Mouse (Mus musculus): ENCODE results near the gene Tfeb. TPM values are rescaled to one million over a fixed set of nuclear protein-coding genes. Genes with fewer than 3 reads are reported as not detected.

Tfeb gene
- polyA plus RNA-seq, 1 experiment from 2014 or later: 5.6 TPM

- Histone ChIP-seq H3K9ac (ENCODE audit: low read length) (no peak overlapping the region), H3K36me3 (ENCODE audit: control insufficient read depth, insufficient read depth, low read length) (no peaks in the 10 kb centered on the region), H3K9me3 (ENCODE audit: control insufficient read depth, low read length) (no peaks in the 10 kb centered on the region), H3K27ac (replicated peaks; ENCODE audit: low read depth, low read length) (no peak overlapping the region), H3K4me2 (ENCODE audit: low read depth, severe bottlenecking) (no peak overlapping the region), H3K4me3 (ENCODE audit: low read depth, low read length) (no peak overlapping the region), H3K4me1 (ENCODE audit: control insufficient read depth, insufficient read depth, low read length) (peaks cover under 1% of the 10 kb centered on the region), H3K27me3 (ENCODE audit: control insufficient read depth, insufficient read depth, low read length) (no peaks in the 10 kb centered on the region)
- 78% methylated on average over 3 of the region's 3 CpGs for WGBS
- no peak for ATAC-seq (ENCODE audit: insufficient number of reproducible peaks, low FRiP score, low TSS enrichment, low read depth)
- no peak for DNase-seq (ENCODE audit: low spot score)
Measured at GRCm38 (mm10) chr17:47782486-47782885, 45.7 kb downstream of the Tfeb start.

- Histone ChIP-seq H3K36me3 (ENCODE audit: control insufficient read depth, insufficient read depth, low read length) (no peaks in the 10 kb centered on the region), H3K9ac (ENCODE audit: low read length) (no peak overlapping the region), H3K27ac (replicated peaks; ENCODE audit: low read depth, low read length) (no peak overlapping the region), H3K4me2 (ENCODE audit: low read depth, severe bottlenecking) (no peak overlapping the region), H3K4me3 (ENCODE audit: low read depth, low read length) (no peak overlapping the region), H3K27me3 (ENCODE audit: control insufficient read depth, insufficient read depth, low read length) (no peaks in the 10 kb centered on the region), H3K9me3 (ENCODE audit: control insufficient read depth, low read length) (no peaks in the 10 kb centered on the region), H3K4me1 (ENCODE audit: control insufficient read depth, insufficient read depth, low read length) (peaks cover 9% of the 10 kb centered on the region)
- 65% methylated on average over 8 of the region's 8 CpGs for WGBS
- no peak for ATAC-seq (ENCODE audit: insufficient number of reproducible peaks, low FRiP score, low TSS enrichment, low read depth)
- DNase-seq (ENCODE audit: low spot score): no peak
Measured at GRCm38 (mm10) chr17:47783445-47784223, 46.8 kb downstream of the Tfeb start.

DNA sequence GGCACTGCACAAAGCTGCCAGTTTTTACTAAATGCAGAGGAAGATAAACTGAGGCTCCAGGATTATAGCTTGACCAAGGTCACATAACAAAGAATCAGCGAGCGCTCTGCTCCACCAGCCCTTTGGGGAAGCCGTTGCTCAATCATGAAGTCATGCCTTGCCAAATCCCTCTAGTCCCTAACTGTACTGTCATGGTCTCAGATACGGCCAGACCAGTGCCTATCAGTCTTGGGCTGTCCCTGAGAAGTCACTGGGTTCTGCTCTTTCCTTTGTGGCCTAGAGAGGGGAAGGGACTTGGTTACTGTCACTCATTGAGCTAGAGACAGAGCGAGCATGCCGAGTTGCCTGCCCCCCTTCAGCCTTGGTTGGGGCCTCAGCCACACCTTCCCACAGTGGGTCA lies 47.6 kb downstream of the Tfeb start:
- Histone ChIP-seq H3K4me3 (ENCODE audit: low read depth, low read length) (no peak overlapping the region), H3K9ac (ENCODE audit: low read length) (no peak overlapping the region), H3K36me3 (ENCODE audit: control insufficient read depth, insufficient read depth, low read length) (no peaks in the 10 kb centered on the region), H3K9me3 (ENCODE audit: control insufficient read depth, low read length) (no peaks in the 10 kb centered on the region), H3K27me3 (ENCODE audit: control insufficient read depth, insufficient read depth, low read length) (no peaks in the 10 kb centered on the region), H3K27ac (replicated peaks; ENCODE audit: low read depth, low read length) (no peak overlapping the region), H3K4me1 (ENCODE audit: control insufficient read depth, insufficient read depth, low read length) (peaks cover 12% of the 10 kb centered on the region), H3K4me2 (ENCODE audit: low read depth, severe bottlenecking) (no peak overlapping the region)
- 89% methylated on average over 6 of the region's 6 CpGs for WGBS
- ATAC-seq (ENCODE audit: insufficient number of reproducible peaks, low FRiP score, low TSS enrichment, low read depth) (no peak), DNase-seq (ENCODE audit: low spot score) (no peak)

DNA sequence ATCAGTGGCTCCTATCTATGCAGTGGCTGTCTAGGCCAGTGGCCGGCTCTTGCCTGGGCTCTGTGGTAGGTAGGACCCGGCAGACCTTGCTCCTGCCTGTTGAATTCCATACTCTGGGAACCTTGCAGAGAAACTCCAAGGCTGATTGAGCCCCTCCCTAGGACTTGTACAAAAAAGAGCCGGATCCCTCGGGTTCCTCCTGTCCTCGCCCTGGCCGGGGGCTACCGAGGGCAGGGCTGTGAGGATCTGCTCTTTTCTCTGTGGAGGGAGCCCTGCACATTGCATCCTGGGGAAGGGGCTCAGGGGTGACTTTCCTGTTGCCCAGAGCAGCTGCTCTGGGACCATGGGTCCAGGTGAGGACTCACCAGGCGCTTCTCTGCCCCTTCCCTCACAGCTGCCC lies 50.8 kb downstream of the Tfeb start:
- H3K9ac ChIP-seq (ENCODE audit: low read length): peak overlapping the region; percentile 14; the same call in 1 of the 2 replicates
- H3K4me1 ChIP-seq (ENCODE audit: control insufficient read depth, insufficient read depth, low read length): peaks cover 13% of the 10 kb centered on the region
- no peaks in the 10 kb centered on the region for H3K9me3 ChIP-seq (ENCODE audit: control insufficient read depth, low read length)
- no peak overlapping the region for H3K4me3 ChIP-seq (ENCODE audit: low read depth, low read length)
- H3K4me2 ChIP-seq (ENCODE audit: low read depth, severe bottlenecking): no peak overlapping the region
- WGBS: 30% methylated on average over 8 of the region's 8 CpGs
- DNase-seq (ENCODE audit: low spot score) (no peak), ATAC-seq (ENCODE audit: insufficient number of reproducible peaks, low FRiP score, low TSS enrichment, low read depth) (no peak)
- H3K27ac ChIP-seq (replicated peaks; ENCODE audit: low read depth, low read length): no peak overlapping the region
- H3K36me3 ChIP-seq (ENCODE audit: control insufficient read depth, insufficient read depth, low read length): no peaks in the 10 kb centered on the region
- no peaks in the 10 kb centered on the region for H3K27me3 ChIP-seq (ENCODE audit: control insufficient read depth, insufficient read depth, low read length)

GRCm38 (mm10) chr17:47788306-47788705 lies 51.5 kb downstream of the Tfeb start:
- DNase-seq (ENCODE audit: low spot score): peak; percentile 61
- H3K4me1 ChIP-seq (ENCODE audit: control insufficient read depth, insufficient read depth, low read length): peaks cover 15% of the 10 kb centered on the region
- no peak overlapping the region for H3K4me2 ChIP-seq (ENCODE audit: low read depth, severe bottlenecking)
- 0% methylated on average over 4 of the region's 4 CpGs for WGBS
- peak; percentile 42; the same call in 1 of the 2 replicates for ATAC-seq (ENCODE audit: insufficient number of reproducible peaks, low FRiP score, low TSS enrichment, low read depth)
- H3K27ac ChIP-seq (replicated peaks; ENCODE audit: low read depth, low read length): no peak overlapping the region; the same call in 1 of the 2 replicates
- H3K9me3 ChIP-seq (ENCODE audit: control insufficient read depth, low read length): no peaks in the 10 kb centered on the region
- H3K9ac ChIP-seq (ENCODE audit: low read length): no peak overlapping the region; the same call in 1 of the 2 replicates
- no peak overlapping the region for H3K4me3 ChIP-seq (ENCODE audit: low read depth, low read length)
- H3K36me3 ChIP-seq (ENCODE audit: control insufficient read depth, insufficient read depth, low read length): no peaks in the 10 kb centered on the region
- no peaks in the 10 kb centered on the region for H3K27me3 ChIP-seq (ENCODE audit: control insufficient read depth, insufficient read depth, low read length)

DNA sequence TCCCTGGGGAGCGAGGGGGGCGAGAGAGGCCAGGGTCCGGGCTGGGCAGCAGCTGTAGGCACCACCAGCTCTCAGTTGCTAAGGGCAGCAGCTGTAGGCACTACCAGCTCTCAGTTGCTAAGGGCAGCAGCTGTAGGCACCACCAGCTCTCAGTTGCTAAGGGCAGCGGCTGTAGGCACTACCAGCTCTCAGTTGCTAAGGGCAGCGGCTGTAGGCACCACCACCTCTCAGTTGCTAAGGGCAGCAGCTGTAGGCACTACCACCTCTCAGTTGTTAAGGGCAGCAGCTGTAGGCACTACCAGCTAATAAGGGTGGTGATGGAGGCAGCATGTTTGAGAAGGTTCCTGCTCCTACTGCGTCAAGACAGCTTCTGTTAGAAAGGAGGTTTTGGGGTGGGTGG lies 52.2 kb downstream of the Tfeb start:
- Histone ChIP-seq H3K9me3 (ENCODE audit: control insufficient read depth, low read length) (no peaks in the 10 kb centered on the region), H3K9ac (ENCODE audit: low read length) (no peak overlapping the region), H3K27me3 (ENCODE audit: control insufficient read depth, insufficient read depth, low read length) (no peaks in the 10 kb centered on the region), H3K4me1 (ENCODE audit: control insufficient read depth, insufficient read depth, low read length) (peaks cover 15% of the 10 kb centered on the region), H3K4me2 (ENCODE audit: low read depth, severe bottlenecking) (0 out of 2 replicates have a peak overlapping the region, but pooled peaks have one; percentile 1), H3K27ac (replicated peaks; ENCODE audit: low read depth, low read length) (no peak overlapping the region), H3K4me3 (ENCODE audit: low read depth, low read length) (no peak overlapping the region), H3K36me3 (ENCODE audit: control insufficient read depth, insufficient read depth, low read length) (no peaks in the 10 kb centered on the region)
- ATAC-seq (ENCODE audit: insufficient number of reproducible peaks, low FRiP score, low TSS enrichment, low read depth) (no peak), DNase-seq (ENCODE audit: low spot score) (no peak)
- WGBS: 59% methylated on average over 6 of the region's 6 CpGs

GRCm38 (mm10) chr17:47792098-47792863 lies 55.5 kb downstream of the Tfeb start:
- Histone ChIP-seq H3K9ac (ENCODE audit: low read length) (no peak overlapping the region), H3K36me3 (ENCODE audit: control insufficient read depth, insufficient read depth, low read length) (no peaks in the 10 kb centered on the region), H3K4me3 (ENCODE audit: low read depth, low read length) (no peak overlapping the region), H3K27ac (replicated peaks; ENCODE audit: low read depth, low read length) (no peak overlapping the region), H3K4me1 (ENCODE audit: control insufficient read depth, insufficient read depth, low read length) (peaks cover 22% of the 10 kb centered on the region), H3K4me2 (ENCODE audit: low read depth, severe bottlenecking) (no peak overlapping the region), H3K9me3 (ENCODE audit: control insufficient read depth, low read length) (no peaks in the 10 kb centered on the region), H3K27me3 (ENCODE audit: control insufficient read depth, insufficient read depth, low read length) (no peaks in the 10 kb centered on the region)
- peak; percentile 55; the same call in 1 of the 2 replicates for ATAC-seq (ENCODE audit: insufficient number of reproducible peaks, low FRiP score, low TSS enrichment, low read depth)
- 22% methylated on average over 15 of the region's 15 CpGs for WGBS
- peak; percentile 92 for DNase-seq (ENCODE audit: low spot score)

- Histone ChIP-seq H3K9me3 (ENCODE audit: control insufficient read depth, low read length) (no peaks in the 10 kb centered on the region), H3K4me1 (ENCODE audit: control insufficient read depth, insufficient read depth, low read length) (peaks cover 13% of the 10 kb centered on the region), H3K36me3 (ENCODE audit: control insufficient read depth, insufficient read depth, low read length) (no peaks in the 10 kb centered on the region), H3K4me2 (ENCODE audit: low read depth, severe bottlenecking) (no peak overlapping the region), H3K27ac (replicated peaks; ENCODE audit: low read depth, low read length) (no peak overlapping the region), H3K9ac (ENCODE audit: low read length) (no peak overlapping the region), H3K4me3 (ENCODE audit: low read depth, low read length) (no peak overlapping the region), H3K27me3 (ENCODE audit: control insufficient read depth, insufficient read depth, low read length) (no peaks in the 10 kb centered on the region)
- peak; percentile 94 for DNase-seq (ENCODE audit: low spot score)
- 7% methylated on average over 9 of the region's 9 CpGs for WGBS
- ATAC-seq (ENCODE audit: insufficient number of reproducible peaks, low FRiP score, low TSS enrichment, low read depth): peak; percentile 61
Measured at GRCm38 (mm10) chr17:47793377-47793776, 56.5 kb downstream of the Tfeb start.
